Mouse (Mus musculus) CD4-positive, CD25-positive, alpha-beta regulatory T cell (primary cell): Measurements from ENCODE around the gene Gm8050. TPM values are rescaled to one million over a fixed set of nuclear protein-coding genes. Genes with fewer than 3 reads are reported as not detected.

Experiments
- polyA plus RNA-seq: library from polyadenylated mRNA; unstranded; fragments of 100-300 nt; shearing (Covaris generic); gene quantifications from one replicate; pipeline ENCODE4 v1.2.1, GENCODE M21; 2017

The Gm8050 gene
- polyA plus RNA-seq: not detected

GRCm38 (mm10) chr14:6720151-6720550 is at the start of gene Gm8050:
Gene Gm8050 (minus strand): TSS chr14:6720251.

GRCm38 (mm10) chr14:6742232-6742631 is 22.2 kb upstream of the Gm8050 start, which contains the start of gene Gm3636:
Gene Gm3636 (minus strand): TSS chr14:6742332.

GRCm38 (mm10) chr14:6684070-6684469 is 36.0 kb downstream of the Gm8050 start, which contains the start of gene Gm10251:
Gene Gm10251 (minus strand): TSS chr14:6684170.

Other genes with a start within 250 kb of the Gm8050 start
- gene Gm8356, start 183.0 kb downstream of the Gm8050 start, polyA plus RNA-seq: not detected
- not detected for gene Gm3629, start 129.6 kb downstream of the Gm8050 start, polyA plus RNA-seq
- gene Gm3460, start 97.8 kb downstream of the Gm8050 start, polyA plus RNA-seq: not detected
- gene Gm10251, start 36.1 kb downstream of the Gm8050 start, polyA plus RNA-seq: not detected
- gene Gm3636, start 22.1 kb upstream of the Gm8050 start, polyA plus RNA-seq: 12.7 TPM
- gene Gm8362, start 54.2 kb upstream of the Gm8050 start, polyA plus RNA-seq: not detected
- not detected for gene Gm3642, start 120.1 kb upstream of the Gm8050 start, polyA plus RNA-seq
- 5.1 TPM for gene Gm3667, start 169.7 kb upstream of the Gm8050 start, polyA plus RNA-seq